Mouse (Mus musculus) CD4-positive, CD25-positive, alpha-beta regulatory T cell, adult 2 months (primary cell): Measurements from ENCODE around the gene Islr.
A peak's percentile ranks its signal among the peaks of the same experiment; 100 is the strongest.

ENCODE experiments used
- DNase-seq: peaks from one replicate; pipeline ENCODE4 v3.0.0-alpha.2; 2012; ENCODE audit warnings: low read depth, low spot score

Gene Islr

GRCm38 (mm10) chr9:58220218-58220903, 16.3 kb upstream of the Islr start:
- peak; percentile 67 for DNase-seq

GRCm38 (mm10) chr9:58218539-58218938, 14.4 kb upstream of the Islr start:
- DNase-seq, result no peak

- peak; percentile 44 for DNase-seq
Observed at GRCm38 (mm10) chr9:58216402-58216801, 12.3 kb upstream of the Islr start.

DNA sequence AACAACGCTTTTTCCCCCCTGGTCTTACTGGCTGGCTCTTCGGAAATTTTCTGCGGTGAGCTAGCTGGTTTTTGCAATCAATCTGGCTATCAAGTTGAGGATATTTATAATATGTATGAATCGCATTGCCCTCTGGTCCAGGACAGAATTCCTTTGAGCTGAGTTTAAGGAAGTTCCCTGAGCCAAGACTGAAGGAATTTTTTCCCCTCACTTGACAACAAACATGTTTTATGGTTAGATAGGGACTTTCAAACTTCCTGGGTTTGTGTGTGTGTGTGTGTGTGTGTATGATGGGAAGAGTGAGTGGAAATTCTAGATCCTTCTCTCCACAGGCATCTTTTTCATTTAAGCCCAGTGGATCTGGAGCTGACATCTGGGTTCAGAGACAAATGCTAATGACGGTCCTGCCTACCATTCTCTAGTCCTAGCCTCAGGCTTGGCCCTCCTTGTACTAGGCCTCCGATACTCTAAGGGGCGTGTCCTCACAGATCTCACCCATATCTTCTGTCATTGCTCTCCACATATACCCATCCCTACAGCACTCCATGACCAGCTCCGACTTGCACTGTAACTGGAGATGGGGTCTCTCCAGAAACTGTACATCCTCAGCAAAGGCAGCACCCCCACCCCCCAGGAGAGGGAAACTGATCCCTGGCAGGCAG, 10.5 kb upstream of the Islr start:
- DNase-seq, result no peak

DNA sequence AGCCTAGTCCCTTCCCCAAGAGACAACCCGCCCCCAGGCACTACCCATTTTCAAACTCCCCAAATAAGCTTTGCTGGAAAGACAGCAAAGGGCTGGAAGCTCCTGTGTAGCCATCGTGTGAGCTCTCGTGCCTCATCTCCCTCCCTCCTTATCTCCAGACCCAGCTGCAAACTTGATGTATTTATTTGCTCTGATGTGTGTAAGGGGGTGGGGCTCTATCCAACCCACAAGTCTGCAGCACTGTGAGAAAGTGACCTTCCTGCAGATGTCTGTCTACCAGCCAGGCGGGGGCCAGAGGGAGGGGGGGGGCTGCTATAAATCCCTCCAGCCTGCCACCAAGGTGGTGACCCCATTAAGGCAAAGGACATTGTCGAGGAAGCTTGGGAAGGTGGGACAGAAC, 9.8 kb upstream of the Islr start:
- no peak for DNase-seq

DNA sequence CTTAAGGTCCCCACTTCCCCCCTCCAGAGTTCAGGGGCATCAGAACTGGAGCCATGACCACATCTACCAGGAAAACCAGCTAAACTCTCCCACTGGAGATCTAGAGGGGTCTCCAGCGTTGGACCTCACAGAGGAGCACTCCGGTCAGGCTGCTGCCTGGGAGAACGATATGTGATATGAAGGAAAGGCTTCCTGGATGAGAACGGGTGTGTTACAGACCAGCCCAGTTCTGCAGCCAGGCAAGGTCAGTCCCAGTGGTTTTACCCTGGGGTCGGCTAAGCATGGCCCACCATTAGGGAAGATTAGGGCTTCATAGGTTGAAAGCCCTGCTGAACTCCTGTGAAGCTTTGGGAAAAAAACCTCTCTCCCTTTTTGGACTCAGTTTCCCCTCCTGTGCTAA, 9.3 kb upstream of the Islr start:
- DNase-seq, result no peak

DNA sequence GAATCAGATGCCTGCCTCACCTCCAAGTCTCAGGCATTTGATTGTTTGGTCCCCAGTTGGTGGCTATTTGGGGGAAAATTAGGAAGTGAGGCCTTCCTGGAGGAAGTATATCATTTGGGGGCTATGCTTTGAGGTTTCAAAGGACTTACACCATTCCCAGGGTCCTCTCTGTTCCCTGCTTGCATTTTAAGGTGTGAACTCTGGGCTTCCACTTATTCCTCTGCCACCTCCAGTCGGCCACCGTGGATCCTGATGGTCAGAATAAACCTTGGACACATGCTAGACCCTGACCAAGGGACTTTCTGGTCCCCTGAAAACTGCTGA, 6.2 kb upstream of the Islr start:
- no peak for DNase-seq

- no peak for DNase-seq
Observed at GRCm38 (mm10) chr9:58209462-58210303, 5.6 kb upstream of the Islr start.

DNA sequence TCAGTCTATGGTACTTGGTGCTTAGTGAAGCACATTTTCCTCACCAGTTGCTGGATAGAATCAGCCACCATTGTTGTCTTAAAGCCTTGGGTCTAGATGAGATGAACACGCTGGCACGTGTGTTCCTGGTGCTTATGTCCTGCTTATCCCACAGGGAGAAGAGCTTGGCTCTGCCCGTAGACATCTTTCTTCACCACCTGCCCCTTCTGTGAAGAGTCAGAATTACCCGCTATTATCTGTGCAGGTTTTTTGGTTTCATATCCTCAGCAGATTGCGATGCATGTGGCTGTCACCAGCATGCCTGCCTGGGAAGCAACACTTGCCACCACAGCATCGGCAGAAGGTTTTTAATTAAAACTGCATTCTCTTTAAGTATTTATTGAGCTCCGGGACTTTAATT, 1.9 kb upstream of the Islr start:
- no peak for DNase-seq

DNA sequence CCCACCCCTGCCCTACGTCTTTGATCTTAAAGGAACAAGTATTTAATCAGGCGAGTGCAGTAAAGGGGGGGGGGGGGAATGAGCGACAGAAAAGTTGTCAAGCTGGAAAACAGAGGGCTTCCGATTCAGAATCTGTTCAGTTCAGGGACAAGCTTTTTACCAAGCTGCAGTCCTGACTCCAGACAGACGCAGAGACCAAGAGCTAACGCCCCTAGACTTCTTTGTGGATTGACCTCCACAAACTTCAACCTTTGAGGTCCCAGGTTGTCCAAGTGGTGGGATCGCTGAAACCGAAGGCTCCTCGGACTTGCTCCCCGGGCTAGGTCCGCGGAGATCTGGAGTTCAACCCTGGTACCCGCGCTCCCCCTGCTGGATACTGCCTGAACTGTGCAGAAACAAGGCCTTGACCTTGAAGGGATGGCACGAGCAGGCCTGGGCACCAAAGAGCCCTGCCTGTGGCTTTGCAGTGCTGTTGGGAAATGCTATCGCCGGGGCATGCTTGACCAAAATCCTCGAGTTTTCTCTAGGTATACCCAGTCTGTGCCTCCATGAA, 418 bp upstream of the Islr start:
- peak; percentile 91 for DNase-seq

DNA sequence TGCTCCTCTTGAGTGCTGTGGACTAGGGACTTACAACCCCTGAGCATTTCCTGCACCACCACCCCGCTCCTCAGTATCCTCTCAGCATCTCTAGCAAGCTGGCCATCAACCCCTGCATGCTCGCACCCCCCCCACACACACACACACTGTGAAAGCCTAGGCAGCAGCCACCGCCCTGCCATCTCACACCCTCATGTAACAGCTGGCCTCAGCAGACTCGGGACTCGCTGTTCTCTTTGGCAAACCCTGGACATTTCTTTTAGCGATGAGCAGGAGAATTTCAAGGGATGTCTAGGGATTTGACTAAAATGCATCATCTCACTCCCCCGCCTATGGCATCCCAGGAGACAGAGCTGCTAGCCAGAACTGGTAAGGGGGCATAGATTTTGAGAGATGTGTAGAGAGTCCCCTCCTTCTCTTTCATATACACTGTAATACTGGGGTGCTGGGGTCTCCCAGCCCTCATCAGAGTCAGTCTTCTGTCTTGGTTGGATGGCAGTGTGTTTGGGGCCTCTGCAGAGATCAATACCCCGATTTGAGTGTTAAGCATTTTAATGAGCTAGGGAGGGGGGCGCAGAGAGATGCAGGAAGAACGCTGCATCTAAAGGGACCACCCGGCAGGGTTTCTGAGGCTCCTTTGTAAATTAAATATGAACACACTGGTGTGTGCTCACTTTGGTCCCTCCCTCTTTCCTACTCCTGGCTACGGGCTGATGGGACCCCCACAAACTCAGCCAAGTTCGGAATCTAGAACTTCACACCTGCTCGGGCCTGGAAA, 1.2 kb downstream of the Islr start:
- no peak for DNase-seq

DNA sequence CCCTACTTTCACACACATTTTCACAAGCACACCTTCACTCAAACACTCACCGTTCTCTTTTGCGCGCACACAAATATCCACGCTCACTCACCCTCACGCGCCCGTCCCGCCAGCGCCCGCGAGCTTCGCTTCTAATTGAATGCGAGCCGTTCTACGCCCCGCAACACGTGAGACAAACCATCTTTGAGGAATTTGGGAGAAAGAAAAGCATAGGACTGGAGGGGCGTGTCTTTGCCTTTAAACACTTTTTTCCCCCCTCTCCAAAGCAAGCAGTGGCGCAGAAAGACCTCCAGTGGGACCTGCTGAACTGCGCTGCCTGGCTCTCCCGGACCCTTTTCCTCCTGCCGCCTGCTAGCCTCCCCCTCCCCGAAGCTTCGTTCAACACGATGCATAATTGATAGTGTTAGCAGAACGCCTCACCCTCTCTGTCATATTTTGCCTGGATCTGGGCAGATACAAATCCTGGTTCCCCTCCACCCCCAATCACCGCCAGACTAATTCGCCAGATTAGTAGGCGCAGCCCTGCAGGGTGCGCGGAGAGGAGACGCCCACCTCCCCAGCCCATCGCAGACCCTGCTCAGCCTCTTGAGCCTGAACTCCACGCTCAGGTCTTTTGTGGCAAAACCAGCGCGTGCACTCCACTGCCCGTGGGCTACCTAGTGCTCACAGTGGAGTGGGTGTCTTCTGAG, 2.1 kb downstream of the Islr start:
- DNase-seq, result no peak

GRCm38 (mm10) chr9:58201091-58201842, 2.8 kb downstream of the Islr start:
- DNase-seq, result no peak

DNA sequence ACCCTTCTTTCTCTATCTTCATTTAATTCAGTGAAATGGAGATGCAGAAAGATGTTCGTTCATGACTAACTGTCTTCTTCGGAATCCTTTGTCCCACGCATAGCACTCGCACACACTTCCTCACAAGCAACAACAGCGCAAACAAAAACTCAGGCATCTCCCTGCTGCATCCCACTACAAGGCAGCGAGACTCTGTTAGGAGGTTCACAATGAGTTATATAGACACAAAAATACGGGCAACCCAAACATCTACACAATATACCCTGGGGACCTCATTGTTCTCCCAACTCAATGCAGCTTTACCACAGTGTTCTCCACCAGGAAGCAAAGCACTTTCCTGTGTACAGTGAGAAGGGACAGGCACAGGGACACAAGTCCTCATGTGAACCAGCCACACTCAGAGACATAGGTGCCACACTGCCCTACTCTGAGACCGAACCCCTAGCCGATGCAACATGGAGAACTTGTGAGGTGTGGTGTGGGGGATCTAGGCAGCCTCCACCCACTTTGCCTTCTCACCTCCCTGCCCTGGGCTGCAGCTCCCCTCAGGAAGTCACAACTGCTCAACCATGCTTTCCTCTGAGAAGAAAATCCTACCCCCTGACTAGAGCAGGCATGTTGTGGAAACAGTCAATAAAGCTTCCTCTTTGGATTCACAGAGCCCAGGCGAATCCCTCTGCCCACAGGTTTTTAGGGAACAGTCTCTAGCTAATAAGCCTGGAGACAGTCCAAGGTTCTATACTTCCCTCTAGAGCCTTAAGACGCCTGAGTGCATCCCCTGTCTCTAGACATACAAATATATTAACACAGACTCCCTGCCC, 3.6 kb downstream of the Islr start:
- no peak for DNase-seq

DNA sequence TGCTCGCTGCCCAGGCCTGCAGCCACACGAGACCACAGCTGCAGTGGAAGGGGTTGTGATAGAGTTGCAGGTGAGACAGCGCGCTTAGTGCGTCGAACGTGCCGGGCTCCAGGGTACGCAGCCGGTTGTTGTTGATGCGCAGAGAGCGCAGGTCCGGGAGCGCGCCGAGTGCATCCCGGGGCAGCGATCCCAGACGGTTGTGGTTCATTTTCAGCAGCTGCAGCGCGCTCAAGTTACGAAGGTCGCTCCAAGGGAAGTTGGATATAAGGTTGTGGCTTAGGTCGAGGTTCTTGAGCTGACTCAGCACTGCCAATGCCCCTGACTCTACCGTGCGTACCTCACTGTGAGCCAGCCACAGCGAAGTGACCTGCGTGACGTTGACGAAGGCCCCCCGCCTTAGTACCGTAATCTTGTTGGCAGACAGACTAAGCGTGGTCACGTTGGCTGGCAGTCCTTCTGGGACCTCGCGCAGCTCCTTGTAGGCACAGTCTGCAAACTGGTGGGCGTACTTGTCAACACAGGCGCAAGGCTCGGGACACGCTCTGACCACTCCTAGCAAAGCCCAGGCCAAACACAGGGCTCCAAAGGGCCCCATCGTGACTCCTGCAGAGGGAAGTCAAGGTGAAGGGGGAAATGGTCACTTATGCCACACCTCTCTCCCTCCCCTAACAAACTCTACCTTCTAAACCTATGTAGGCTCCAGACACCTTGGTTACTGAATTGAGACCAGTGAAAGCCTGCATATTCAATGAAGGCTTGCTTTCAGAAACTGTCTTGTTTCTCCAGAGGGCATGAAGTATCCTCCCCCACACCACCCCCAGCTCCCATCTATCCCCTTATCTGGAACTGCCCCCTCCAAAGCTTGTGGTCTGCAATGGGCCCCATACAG, 4.5 kb downstream of the Islr start:
- no peak for DNase-seq

- DNase-seq, result no peak
Observed at GRCm38 (mm10) chr9:58198801-58199371, 5.2 kb downstream of the Islr start.

DNA sequence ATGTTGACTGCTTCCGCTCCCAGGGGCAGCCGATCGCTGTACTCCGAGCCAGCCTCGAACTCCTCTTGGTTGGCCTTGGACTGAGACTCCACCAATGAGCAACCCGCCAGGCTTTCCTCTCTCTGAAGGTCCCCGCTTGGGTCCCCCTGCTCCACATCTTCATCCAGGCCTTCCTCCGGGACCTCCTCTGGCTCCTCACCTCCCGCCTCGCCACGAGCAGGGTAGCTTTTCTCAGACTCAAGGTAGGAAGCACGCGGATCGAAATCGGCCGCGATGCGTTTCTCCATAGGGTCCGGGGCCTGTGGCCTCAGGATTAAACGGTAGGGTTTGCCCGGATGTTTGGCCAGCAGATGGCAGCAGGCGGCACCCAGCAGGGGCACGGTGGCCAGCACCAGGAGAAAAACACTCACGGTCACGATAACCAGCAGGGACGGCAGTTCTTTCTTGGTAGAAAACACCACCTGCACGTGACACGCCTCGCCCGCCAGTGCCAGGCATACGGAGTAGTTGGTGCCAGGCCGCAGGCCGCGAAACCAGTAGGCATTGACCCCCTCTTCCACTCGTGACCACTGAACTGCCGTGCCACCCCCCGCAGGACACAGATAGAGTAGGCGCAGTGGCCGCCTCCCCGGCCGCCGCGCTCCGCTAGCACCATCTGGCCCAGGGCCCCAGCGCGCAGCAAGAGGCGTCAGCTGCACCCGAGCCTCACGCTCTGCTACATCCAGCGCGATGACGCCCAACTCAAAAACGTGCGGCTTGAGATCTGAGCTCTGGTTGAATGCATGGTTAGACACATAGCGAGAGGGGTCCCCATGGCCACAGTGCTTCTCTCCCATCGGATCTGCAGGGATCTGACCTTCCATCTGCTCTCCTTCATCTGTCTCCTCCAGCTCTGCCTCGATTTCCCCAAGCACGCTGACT, 6.1 kb downstream of the Islr start:
- peak; percentile 53 for DNase-seq
